Mouse (Mus musculus) layer of hippocampus, adult 8-10 months (tissue): ENCODE measurements around the gene Idh2. TPM values are rescaled to one million over a fixed set of nuclear protein-coding genes. Genes with fewer than 3 reads are reported as not detected.

Experiments
- DNase-seq, 2 experiments: peaks; one replicate each; pipeline ENCODE4 v3.0.0; 2022; ENCODE audit warnings: low spot score in 2 of 2
- total RNA-seq, 4 experiments: library from RNA; stranded (reverse); gene quantifications; 2 replicates each; pipeline ENCODE4 v1.2.4; 2022

Gene Idh2
- total RNA-seq, 4 experiments from 2014 or later = 67.5 to 83.7 (median 75.9) TPM

DNA sequence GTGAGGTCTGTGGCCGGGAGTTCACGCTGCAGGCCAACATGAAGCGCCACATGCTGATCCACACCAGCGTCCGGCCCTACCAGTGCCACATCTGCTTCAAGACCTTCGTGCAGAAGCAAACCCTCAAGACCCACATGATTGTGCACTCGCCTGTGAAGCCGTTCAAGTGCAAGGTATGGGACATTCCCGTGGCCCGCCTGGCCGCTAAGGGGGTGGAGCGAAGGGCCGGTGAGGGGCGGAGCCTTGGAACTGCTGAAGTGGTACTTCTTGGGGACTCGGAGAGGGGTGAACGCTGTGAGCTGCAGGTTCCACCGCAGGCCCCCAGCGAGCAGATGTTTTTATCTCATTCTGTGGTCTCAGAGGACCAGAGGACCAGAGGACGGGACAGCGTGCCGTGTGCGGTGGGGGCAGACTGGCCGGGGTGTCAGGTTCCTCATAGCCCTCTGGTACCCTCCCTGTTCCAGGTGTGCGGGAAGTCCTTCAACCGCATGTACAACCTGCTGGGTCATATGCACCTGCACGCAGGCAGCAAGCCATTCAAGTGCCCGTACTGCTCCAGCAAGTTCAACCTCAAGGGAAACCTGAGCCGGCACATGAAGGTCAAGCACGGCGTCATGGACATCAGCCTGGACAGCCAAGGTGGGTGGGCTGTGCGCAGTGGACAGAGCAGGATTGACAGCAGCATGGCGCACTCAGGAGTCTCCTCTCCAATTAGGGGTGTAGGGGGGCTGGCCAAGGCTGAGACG lies 29.0 kb downstream of the Idh2 start:
- DNase-seq = no peak

DNA sequence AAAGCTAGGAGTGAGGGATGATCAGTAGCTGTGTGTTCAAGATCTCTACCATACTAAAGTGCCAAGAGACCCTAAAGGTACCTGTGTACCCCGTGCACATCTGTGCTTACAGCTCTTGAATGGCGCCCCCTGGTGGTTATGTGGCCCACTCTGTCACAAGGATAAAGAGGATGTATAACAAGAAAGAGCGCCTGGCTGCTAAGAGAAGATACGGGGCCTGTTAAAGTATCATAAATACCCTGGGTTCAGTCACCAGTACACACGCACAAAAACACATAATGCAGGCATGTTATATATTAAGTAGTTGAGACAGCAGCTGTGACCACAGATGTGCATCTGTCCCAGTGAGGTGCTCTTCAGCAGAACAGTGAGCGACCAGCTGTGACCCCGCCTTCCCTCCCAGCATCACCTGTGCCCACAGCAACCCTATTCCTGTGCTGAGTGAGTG lies 30.7 kb downstream of the Idh2 start:
- DNase-seq = no peak

DNA sequence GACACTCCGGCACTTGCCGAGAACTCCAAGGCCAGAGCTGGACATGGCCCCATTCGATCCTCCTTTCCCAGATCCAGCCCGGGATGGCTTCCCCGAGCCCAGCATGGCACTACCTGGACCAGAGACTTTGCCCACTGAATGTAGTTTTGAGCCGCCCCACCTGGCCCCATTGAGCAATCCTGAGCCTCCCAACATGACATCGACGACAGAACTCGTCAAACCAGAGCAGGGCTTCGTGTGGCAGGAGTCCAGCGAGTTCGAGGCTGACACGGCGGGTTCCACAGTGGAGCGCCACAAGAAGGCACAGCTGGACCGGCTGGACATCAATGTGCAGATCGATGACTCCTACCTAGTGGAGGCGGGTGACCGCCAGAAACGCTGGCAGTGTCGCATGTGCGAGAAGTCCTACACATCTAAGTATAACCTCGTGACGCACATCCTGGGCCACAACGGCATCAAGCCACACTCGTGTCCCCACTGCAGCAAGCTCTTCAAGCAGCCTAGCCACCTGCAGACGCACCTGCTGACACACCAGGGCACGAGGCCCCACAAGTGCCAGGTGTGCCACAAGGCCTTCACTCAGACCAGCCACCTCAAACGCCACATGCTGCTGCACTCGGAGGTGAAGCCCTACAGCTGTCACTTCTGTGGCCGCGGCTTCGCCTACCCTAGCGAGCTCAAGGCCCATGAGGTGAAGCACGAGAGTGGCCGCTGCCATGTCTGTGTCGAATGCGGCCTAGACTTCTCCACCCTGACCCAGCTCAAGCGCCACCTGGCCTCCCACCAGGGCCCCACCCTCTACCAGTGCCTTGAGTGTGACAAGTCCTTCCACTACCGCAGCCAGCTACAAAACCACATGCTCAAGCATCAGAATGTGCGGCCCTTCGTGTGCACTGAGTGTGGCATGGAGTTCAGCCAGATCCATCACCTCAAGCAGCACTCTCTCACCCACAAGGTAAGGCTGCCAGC lies 33.3 kb downstream of the Idh2 start:
- no peak for DNase-seq

DNA sequence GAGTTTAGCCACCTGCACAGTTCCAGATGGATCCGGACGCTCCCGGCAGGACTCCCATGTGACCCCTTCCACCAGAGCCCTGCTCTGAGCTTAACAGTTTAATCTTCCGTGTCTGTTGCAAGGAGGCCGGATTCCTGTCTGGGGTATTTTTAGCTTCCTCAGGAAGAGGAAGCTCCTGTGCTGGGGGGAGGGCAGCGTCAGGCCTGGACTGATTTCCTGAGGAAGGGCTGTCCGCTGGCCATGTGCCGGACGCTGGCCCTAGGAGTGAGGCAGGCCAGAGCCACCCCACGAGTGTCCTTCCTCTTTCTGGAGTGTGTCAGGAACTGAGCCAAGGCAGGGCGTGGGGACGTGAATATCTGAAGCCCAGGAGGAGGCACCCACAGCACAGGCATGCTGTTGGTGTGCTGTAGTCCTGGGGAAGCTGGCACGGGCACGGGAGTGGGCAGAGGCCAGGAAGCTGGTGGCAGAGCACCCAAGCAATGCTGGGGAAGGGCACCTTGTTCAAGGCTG lies 36.3 kb downstream of the Idh2 start:
- peak; percentile 46 to 60 for DNase-seq

DNA sequence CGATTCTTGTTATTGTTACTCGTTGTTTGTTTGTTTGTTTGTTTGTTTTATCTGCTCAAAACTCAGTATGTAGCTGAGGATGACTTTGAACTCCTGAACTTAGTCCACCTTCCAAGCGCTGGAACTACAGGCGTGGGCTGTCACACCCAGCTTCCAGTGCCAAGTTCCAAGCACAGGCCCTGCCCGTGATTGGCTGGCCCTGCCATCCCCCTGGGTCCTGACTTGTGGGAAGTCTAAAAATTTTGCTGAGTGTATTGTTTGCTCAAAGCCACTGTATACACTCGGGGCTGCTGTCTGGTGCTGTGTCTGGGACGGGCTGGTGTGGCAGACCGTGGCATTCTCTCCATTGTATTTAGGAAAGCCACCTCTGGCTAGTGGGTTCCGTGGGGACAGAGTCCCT lies 37.4 kb downstream of the Idh2 start:
- no peak for DNase-seq

DNA sequence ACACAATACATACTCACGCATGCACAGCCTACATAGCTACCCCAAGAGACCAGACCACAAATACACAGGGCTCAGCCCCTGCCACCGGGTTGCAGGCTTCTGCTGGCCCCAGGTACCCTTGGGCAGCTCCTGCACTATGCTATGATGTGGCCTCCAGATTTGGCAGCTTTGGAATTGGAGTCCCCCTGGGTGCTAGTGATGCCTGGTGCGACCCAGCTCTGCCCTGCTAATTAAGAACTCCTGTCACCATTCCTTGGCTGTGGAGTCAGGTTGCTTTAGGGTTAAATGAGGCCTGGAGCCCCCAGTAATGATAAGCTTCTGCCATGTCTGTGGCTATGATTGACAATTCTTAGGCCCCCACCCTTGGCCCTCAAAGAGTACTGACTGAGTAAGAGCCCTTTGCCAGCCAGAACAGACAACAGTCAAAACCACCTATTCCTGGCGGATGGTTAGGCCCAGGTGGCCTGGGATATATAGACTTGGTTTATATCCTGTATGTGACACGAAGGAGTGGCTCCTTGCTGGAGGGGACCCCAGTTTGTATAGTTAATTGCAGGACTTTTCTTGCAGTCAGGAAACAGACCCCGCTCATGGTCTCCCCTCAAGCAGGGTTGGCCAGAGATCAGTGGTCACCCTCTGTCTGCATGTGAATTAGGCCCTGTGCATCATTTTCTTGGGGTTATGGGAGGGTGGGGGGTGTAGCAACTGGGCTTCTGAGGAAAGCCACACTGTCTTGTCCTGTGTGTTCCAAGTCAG lies 38.1 kb downstream of the Idh2 start:
- DNase-seq = no peak

DNA sequence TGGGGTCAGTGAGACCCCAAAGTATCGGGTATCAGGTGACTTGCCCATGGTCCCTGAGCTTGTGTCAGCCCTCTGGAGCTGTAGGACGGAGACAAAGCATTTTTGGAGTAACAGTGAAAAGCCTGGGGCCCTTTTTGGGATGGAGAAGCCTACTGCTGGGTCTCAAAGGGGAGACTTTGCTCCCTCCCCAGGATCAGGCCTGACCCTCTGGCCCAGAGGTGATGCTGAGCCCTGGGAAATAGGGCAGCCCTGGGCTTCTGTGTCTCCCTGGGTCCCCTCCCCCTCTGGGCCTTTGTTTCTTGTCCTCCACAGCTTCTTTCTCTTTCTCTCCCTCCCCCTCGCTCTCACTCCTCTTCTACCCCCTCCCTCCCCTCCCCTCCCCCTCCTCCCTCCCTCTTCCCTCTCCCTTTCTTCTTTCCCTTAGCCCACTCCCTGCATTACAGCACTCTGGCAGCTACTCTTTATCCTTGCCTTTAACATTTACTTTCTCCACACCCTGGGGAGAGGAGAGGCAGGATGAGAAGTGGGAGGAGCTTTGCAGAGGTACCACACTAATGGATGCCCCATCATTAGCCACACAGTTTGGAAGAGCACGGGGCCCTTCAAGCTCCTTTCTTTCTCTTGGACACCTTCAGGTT lies 39.1 kb downstream of the Idh2 start:
- no peak for DNase-seq

DNA sequence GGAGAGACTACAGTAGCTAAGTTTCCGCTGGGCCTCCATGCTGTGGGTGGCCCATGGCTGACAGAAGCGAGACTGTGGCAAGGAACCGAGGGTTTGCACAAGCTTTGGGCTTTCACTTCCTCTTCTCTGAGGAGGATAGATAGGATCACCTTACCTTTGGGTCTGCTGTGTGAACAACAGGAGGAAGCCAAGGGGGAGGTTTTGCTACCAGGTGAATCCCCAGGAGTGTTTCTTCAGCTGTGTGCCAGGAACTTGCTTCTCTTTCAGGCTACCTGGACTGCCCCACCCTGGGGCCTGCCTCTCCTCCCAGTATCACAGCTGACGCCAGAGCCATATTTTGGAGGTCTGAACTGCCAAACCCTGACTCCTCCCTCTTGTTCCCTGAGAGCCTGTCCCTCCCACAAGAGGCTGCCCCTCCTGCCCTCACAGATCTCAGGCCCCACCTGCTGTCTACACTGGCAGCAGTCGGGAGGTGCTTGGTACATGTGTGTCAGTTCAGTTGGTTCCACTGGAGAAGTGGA lies 40.2 kb downstream of the Idh2 start:
- DNase-seq = no peak

DNA sequence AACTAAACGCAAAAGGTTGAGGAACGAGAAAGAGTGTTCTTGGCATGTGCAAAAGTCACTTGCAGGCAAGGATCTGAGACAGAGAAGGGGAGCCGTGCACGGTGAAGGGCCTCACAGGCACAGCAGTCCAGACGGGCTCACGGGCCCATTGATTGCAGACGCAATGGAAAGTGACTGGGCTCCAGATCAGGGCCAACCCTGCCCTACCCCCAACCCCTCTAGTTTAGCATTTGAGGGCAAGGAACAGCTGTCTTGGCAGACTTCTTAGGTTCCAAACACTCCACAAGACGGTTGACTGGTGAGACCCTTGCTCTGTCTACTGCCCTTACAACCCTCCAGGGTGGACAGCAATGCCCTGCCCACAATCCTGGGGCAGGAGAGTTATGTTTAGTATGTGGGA lies 41.7 kb downstream of the Idh2 start:
- DNase-seq = no peak

DNA sequence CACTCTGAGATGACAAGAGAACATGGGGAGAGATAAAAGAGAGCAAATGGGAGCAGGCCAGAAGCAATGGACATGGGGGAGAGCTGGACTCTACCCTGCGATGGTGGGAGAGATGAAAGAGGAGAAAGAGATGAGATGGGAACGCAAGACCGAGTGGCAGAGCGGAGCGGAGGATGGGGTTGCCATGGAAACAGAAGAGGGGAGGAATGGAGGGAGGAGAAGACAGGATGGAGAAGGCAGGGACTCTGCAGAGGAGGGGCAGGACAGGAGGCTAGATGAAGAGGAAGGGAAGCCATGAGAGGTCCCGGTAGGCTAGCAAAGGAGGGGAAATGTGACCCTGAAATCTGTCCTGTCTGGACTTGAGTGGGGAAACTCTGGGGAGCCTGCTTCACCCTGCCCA lies 42.9 kb downstream of the Idh2 start:
- peak; percentile 46 to 60 for DNase-seq

DNA sequence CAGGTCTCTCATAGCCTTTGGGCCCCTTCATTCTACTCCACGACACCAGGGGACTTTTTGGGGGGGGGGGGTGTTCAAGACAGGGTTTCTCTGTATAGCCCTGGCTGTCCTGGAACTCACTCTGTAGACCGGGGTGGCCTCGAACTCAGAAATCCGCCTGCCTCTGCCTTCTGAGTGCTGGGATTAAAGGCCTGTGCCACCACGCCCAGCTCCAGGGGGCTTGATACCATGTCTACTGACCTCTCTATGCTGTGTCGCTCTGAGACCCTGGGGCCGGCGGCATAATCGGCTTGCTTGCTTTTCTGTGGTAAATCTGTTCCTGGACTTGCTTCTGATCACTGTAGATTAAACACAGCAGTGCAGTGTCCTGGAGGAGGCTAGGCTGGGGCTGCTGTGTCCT lies 44.0 kb downstream of the Idh2 start:
- DNase-seq = no peak

DNA sequence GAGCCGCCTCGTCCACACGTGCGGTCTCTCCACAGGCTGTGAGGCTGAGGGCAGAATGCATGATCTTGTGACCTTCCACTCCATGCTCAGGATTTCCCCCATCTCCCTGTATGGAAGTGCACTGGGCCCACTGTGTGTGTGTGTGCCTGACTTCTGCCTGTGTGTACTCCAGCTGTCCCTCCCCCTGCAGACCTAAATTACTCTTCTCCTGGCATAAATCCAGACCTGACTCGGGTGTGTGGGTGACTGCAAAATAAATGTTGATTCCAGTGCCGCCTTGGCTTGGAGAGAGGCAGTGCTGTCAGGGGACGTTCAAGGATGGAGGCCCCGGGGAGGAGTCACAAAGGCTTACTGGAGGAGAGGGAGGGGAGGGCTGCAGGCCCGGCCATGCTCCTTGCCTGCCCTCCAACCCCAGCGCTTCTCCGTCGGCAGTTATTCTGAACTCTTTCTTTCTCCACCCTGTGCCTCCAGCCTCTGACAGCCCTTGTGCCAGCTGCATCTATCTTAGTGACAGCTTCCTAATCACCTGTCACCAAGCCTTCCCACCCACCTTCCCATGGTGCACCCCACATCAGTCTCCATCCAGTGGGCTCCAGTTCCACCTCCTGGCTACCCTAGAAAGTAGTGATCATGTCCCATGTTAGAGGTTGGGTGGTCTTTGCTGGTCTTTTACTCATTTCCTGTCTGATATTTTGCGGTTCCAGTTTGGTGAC lies 45.4 kb downstream of the Idh2 start:
- DNase-seq = peak; percentile 62 to 64

DNA sequence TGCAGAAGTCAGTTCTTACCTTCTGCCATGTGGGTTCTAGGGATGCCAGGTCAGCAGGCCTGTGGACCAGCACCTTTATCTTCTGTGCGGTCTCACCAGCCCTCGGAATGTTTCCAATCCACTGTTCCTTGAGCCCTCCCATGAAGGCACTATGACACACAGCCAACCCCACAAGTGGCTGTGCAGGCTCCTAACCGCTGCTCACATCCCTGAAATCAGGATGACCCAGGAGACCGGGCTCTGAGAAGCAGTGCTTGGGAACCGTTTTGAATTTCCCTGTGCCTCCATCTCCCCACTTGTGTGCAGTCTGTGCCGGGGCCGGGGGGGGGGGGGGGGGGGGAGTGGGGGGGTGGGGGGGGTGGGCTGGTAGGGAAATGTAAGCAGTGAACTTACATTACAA lies 46.9 kb downstream of the Idh2 start:
- DNase-seq = no peak

DNA sequence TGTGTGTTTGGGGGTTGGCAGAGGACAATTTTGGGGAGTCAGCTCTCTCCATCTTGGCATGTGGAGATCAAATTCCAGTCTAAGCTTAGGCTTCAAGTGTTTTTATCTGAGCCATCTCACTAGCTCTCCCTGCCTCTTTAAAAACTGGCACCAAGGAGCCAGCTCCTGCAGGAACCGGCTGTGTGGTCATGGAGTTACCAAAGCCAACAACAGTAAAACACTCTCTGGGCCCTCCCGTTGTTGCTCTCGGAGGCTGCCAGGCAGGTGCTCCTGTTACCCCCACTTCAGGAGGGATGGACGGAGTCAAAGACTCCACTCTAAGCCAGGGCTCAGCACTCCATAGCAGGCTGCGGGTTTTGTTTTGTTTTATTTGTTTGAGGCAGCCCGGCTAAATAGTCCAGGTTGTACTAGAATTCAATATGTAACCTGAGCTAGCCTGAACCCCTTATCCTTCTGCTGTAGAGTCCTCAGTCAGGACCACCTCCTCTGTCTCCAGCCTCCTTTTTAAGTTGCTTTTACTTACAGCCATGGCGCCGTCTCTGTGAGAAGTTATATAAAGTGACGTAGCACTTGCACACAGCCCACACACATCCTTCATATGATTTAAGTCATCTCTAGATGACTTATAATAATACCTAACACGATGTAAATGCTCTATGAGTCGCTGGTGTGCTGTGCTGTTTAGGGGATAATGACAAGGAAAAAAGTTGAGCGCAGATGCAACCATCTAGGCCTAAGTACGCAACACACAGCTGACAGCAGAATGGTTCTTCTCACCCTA lies 48.3 kb downstream of the Idh2 start:
- DNase-seq = no peak

DNA sequence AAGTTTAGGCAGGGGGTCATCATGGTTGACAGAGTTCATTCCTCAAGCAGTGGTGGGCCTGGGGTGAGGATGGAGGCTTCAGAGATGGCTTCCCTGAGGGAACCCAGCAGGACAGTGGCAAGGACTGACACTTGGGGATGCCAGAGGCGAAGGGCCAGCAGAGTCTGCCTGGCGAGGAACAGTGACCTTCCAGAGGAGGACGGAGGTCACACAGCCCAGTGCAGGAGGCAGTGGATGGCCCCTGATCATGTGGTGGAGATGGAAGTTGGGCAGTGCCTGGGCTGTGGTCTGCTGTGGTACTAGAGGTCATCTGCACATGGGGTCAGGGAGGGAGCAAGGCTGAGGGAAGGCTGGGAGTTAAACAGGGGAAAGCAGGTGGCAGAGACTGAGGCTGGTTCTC lies 49.9 kb downstream of the Idh2 start:
- no peak for DNase-seq

DNA sequence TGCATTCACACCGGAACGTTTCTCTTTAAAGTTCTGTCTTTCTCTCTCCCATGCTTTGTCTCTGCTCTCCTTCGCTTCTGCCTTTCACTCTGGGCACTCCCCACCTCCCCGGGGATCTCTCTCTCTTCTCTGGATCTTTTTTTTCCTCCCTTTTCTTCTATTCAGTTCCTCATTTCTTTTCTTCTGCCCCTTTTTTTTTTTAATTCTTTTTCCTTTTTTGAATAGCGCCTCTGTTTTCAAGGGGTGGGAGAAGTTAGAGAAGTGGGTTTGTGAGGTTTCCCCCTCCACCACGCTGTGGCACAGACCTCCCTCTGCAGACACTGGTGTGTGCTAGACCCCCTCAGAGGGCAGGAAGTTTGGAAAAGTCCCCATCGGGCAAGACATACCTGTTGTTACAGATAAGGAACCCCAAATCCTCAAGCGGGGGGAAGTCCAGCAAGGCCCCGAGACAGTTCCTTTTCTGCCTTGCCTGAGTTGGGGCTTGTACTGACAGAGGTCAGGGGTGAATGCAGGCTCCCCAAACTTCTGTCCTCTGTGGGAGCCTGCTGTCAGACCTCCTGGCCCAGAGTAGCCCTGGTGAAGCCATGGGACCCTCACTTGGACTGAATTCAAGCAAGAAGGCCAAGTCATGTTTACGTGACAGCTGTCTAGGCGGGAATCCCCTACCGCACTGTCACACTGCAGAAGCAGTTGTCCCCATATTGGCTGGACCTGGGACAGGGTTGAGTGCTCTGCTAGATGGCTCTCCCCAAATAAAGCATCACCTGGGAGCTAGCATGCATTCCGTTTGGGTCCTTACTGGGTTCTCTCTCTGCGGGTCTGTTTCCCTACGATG lies 51.1 kb downstream of the Idh2 start:
- no peak for DNase-seq

DNA sequence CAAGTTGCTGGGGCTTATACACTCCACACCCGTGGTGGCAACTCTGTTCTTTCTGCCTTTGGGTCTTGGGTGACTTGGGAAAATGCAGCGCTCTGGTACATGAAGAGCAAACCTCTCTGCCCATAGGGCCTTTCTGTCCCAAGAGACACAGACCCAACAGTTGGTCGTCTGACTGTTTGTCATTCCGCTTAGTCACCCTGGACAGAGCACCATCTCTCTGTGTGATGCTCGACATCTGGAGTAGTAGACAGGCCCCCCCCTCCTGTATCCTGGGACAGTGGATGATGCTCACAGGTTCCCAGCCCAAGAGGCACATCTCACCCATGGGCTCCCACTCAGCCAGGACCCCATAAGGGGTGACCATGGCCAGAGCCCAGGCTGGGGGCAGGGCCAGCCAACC lies 51.9 kb downstream of the Idh2 start:
- no peak for DNase-seq

DNA sequence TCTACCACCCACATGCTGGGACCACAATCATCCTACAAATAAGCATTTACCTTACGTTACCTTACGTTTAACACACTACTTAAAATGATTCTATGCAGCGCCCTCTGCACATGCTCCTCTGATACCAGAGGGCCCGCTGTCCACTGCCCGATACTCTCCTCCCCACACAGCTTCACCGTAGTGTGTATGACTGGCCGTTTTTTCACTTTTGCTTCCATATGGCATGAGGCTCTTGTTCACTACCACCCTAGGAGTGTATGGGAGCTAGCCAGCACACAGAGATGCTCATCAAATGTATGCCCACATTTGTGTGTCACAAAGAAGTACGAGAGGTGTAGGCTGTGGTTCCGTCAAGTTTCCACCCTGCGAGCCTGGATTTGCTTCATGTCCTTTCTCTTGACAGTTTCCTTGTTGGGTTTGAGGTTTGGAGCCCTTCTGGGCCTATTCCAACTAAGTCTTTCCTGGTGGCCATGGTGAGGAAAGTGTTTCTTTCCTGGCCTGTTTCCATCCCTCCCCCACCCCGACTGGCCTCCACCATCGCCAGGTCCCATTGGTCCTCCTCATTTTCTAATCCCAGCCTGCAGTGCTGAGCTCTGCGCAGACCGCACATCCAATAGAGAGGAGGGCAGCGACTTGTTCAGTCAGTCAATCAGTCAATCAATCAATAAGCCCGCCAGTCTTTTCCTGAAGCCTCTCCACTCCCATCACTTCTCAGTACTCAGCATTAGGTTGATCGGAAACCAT lies 52.9 kb downstream of the Idh2 start:
- DNase-seq = no peak
